Mouse (Mus musculus): ENCODE measurements around the gene Maml3.

GRCm38 (mm10) chr3:52062389-52063260, 42.3 kb downstream of the Maml3 start:
- TF ChIP-seq CTCF (IDR thresholded peaks at IDR 0.05) (no peak), EP300 (IDR thresholded peaks at IDR 0.05) (no peak)

All from lung, postnatal 0 days (tissue).